Mouse (Mus musculus) myocyte (in vitro differentiated cells): ENCODE measurements around the gene Msh3.

ENCODE experiments used
- CEBPB ChIP-seq: IDR thresholded peaks from 2 replicates; pipeline ENCODE4 v1.6.1; 2011; ENCODE audit warnings: mild to moderate bottlenecking, moderate library complexity; ENCODE audit not compliant: poor library complexity, insufficient read depth, severe bottlenecking
- E2F4 ChIP-seq: IDR thresholded peaks from one replicate; pipeline ENCODE4 v1.6.1; 2011; ENCODE audit warnings: mild to moderate bottlenecking, control low read depth, moderate library complexity; ENCODE audit not compliant: insufficient read depth
- MAX ChIP-seq: IDR thresholded peaks from one replicate; pipeline ENCODE4 v1.6.1; 2011; ENCODE audit warnings: low read depth, mild to moderate bottlenecking, control low read depth
- MYOD1 ChIP-seq, 3 experiments: IDR thresholded peaks; one replicate each; pipeline ENCODE4 v1.6.1; 2011; ENCODE audit warnings: control low read depth in 2 of 3, low read depth in 2 of 3, mild to moderate bottlenecking in 2 of 3, moderate library complexity in 1 of 3; ENCODE audit not compliant: insufficient read length in 2 of 3, control insufficient read depth in 1 of 3
- MYOG ChIP-seq, 3 experiments: IDR thresholded peaks; one replicate each; pipeline ENCODE4 v1.6.1; 2011; ENCODE audit warnings: control low read depth in 2 of 3, low read depth in 2 of 3, mild to moderate bottlenecking in 2 of 3; ENCODE audit not compliant: insufficient read length in 2 of 3, control insufficient read depth in 1 of 3, insufficient read depth in 1 of 3
- POLR2A ChIP-seq: IDR thresholded peaks from one replicate; pipeline ENCODE4 v1.6.1; 2011; ENCODE audit warnings: low read depth, mild to moderate bottlenecking, control low read depth, moderate library complexity; ENCODE audit not compliant: insufficient read length
- POLR2AphosphoS2 ChIP-seq: IDR thresholded peaks from one replicate; pipeline ENCODE4 v1.6.1; 2011; ENCODE audit warnings: low read depth, control low read depth; ENCODE audit not compliant: insufficient read length
- REST ChIP-seq: IDR thresholded peaks from one replicate; pipeline ENCODE4 v1.6.1; 2011; ENCODE audit warnings: mild to moderate bottlenecking, control low read depth, moderate library complexity; ENCODE audit not compliant: insufficient read depth, insufficient read length
- SRF ChIP-seq: IDR thresholded peaks from one replicate; pipeline ENCODE4 v1.6.1; 2011; ENCODE audit warnings: low read depth; ENCODE audit not compliant: control insufficient read depth, insufficient read length
- TCF12 ChIP-seq: IDR thresholded peaks from one replicate; pipeline ENCODE4 v1.6.1; 2011; ENCODE audit warnings: mild to moderate bottlenecking, control low read depth; ENCODE audit not compliant: poor library complexity, insufficient read depth, severe bottlenecking
- TCF3 ChIP-seq: IDR thresholded peaks from one replicate; pipeline ENCODE4 v1.6.1; 2011; ENCODE audit warnings: low read depth, control low read depth; ENCODE audit not compliant: insufficient read length
- USF1 ChIP-seq: IDR thresholded peaks from one replicate; pipeline ENCODE4 v1.6.1; 2011; ENCODE audit warnings: low read depth, mild to moderate bottlenecking, control low read depth, moderate library complexity

GRCm38 (mm10) chr13:92237887-92238286 lies 116.9 kb downstream of the Msh3 start:
- no peak for TF ChIP-seq POLR2A
- no peak for TF ChIP-seq POLR2AphosphoS2
- TF ChIP-seq USF1: no peak
- no peak for TF ChIP-seq CEBPB
- no peak for TF ChIP-seq MAX
- no peak for TF ChIP-seq MYOD1 (IDR thresholded peaks at IDR 0.05; ENCODE audit: control insufficient read depth in 1 of 3, insufficient read length in 2 of 3, low read depth in 2 of 3)
- no peak for TF ChIP-seq TCF12
- TF ChIP-seq SRF: no peak
- no peak for TF ChIP-seq MYOG (IDR thresholded peaks at IDR 0.05; ENCODE audit: control insufficient read depth in 1 of 3, insufficient read depth in 1 of 3, insufficient read length in 2 of 3, low read depth in 2 of 3)
- TF ChIP-seq E2F4: no peak
- no peak for TF ChIP-seq REST
- no peak for TF ChIP-seq TCF3
